Mouse (Mus musculus) lung, postnatal 0 days (tissue): ENCODE measurements at regions not wholly inside any gene's neighbourhood (a gene's known extent, or its start where the extent isn't known, plus 50 kb on each side); places are given as distances from the start of the nearest gene placed in this dataset.
"Not testable (repeated sequence)": the region's sequence is repeated elsewhere in the genome, so short reads cannot be mapped to it uniquely, and the experiment has no call there.

Experiments used
- ATAC-seq: fragments of 200-750 bp; cut with Nextera tagmentation; 2 replicates; pipeline ENCODE4 v1.8.0; 2017; ENCODE audit warnings: moderate library complexity
- DNase-seq: peaks from one replicate; pipeline ENCODE4 v3.0.0-alpha.2; 2016; ENCODE audit warnings: low spot score
- H3K27ac ChIP-seq: fragments of 300-500 bp; sonication (generic); 2 replicates; pipeline ENCODE4 v1.5.1; 2014; ENCODE audit warnings: antibody characterized with exemption, mild to moderate bottlenecking, low read length, mixed read lengths
- H3K27me3 ChIP-seq: fragments of 300-500 bp; sonication (generic); replicated peaks from 2 replicates; pipeline ENCODE4 v1.6.1; 2014; ENCODE audit warnings: low read length, mixed read lengths; ENCODE audit not compliant: insufficient read depth
- H3K36me3 ChIP-seq: fragments of 300-500 bp; sonication (generic); 2 replicates; pipeline ENCODE4 v1.6.1; 2014; ENCODE audit warnings: low read length, mixed read lengths; ENCODE audit not compliant: insufficient read depth
- H3K4me1 ChIP-seq: fragments of 300-500 bp; sonication (generic); 2 replicates; pipeline ENCODE4 v1.6.1; 2014; ENCODE audit warnings: antibody characterized with exemption, low read depth, low read length, mixed read lengths; ENCODE audit not compliant: insufficient read depth
- H3K4me2 ChIP-seq: fragments of 300-500 bp; sonication (generic); replicated peaks from 2 replicates; pipeline ENCODE4 v1.6.1; 2014; ENCODE audit warnings: low read depth, mild to moderate bottlenecking, low read length, moderate library complexity, mixed read lengths
- H3K4me3 ChIP-seq: fragments of 300-500 bp; sonication (generic); 2 replicates; pipeline ENCODE4 v1.5.1; 2014; ENCODE audit warnings: low read depth, low read length
- H3K9ac ChIP-seq: fragments of 300-500 bp; sonication (generic); replicated peaks from 2 replicates; pipeline ENCODE4 v1.6.1; 2014; ENCODE audit warnings: low read depth, mild to moderate bottlenecking
- H3K9me3 ChIP-seq: fragments of 300-500 bp; sonication (generic); 2 replicates; pipeline ENCODE4 v1.6.1; 2016; ENCODE audit warnings: low read length, mixed read lengths
- CTCF ChIP-seq: IDR thresholded peaks from 2 replicates; pipeline ENCODE4 v1.5.1; 2016; ENCODE audit warnings: antibody characterized with exemption, mild to moderate bottlenecking
- EP300 ChIP-seq: IDR thresholded peaks from 2 replicates; pipeline ENCODE4 v1.6.1; 2016; ENCODE audit warnings: antibody characterized with exemption, mild to moderate bottlenecking, control low read depth
- WGBS: fragments of 180-500 bp; shearing (Covaris S2); extraction: QIAGEN DNeasy Blood & Tissue Kit; methylation state at CpG from one replicate; pipeline ENCODE4 v1.1.7; 2014; 5-methylcytosine and 5-hydroxymethylcytosine counted together

DNA sequence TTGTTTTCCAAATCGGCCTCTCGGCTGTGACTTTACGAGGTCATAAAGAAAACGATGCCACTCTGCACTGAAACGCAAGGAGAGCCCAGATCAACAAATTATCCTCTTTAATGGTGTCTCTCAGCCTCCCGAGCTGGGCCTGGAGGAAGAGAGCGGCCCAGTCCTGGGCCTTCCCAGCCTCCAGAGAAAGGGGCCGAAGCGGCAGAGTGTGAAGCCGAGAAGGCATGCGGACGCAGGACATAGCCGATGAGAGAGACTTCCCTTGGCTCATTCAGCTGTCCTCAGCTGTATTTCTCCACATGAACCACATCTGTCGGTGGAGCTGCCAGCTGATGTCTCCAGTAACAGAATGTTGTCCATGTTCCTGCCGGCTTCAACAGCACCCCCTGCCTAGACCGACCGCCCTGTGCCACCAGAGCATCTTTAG is 350.5 kb upstream of the Zfp703 start:
- TF ChIP-seq CTCF = peak; percentile 21
- TF ChIP-seq EP300 = no peak
- peaks cover 6% of the 10 kb centered on the region; the same call in 1 of the 2 replicates for H3K27me3 ChIP-seq
- 46% methylated on average over 17 of the region's 17 CpGs for WGBS
- H3K4me3 ChIP-seq = no peak overlapping the region
- no peaks in the 10 kb centered on the region for H3K9me3 ChIP-seq
- no peak overlapping the region for H3K27ac ChIP-seq
- ATAC-seq (peak; percentile 14; the same call in 1 of the 2 replicates), DNase-seq (peak; percentile 23)
- no peaks in the 10 kb centered on the region for H3K36me3 ChIP-seq
- no peak overlapping the region for H3K4me2 ChIP-seq
- H3K4me1 ChIP-seq = no peaks in the 10 kb centered on the region
- H3K9ac ChIP-seq = no peak overlapping the region

DNA sequence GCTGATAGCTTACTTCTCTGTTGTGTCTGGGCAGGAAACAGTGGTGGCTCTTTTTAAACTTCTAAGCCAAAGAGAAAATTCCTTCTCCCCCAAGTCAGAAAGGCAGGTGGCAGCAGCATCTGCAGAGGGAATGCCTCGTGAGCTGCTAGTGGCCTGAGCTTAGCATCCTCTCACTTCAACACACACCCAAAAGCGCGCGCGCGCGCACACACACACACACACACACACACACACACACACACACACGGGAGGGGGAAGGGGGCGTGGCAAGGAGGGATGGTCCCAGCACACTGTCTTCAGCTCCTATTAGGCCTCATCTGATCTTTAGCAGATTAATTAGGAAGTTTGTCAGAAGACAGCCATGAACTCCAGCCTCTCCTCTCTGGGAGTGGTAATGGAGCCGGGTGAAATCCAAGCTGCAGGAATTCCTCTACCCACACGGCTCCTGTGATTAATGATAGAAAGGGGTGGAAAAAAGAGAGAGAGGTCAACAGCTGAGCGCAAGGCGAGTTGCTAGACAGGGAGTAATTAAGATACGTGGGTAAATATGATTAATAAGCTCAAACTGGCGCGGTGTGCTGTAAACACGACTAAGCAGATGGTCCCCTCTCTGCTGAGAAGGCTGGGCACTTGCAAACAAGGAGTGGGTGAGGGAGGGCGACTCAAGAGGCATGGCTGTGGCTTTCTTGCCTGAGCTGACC is 349.8 kb upstream of the Zfp703 start:
- ATAC-seq (no peak), DNase-seq (no peak)

DNA sequence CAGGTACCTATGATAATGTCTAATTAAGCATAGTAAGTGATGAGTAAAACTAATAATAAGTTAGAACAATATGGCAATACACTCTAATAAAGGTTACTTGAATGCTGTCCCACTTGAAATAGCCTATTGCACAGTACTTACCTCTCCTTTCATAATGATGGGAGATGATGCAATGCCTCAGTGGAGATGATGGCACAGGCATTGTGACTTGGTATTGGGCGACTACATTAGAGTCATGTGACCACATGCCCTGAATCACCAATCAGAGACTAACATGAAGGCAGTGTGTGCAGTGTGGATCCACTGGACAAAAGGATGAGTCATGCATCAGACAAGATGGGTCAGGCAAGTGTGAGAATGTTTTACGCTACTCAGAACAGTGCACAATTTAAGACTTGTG is 346.6 kb upstream of the Zfp703 start:
- peaks cover 6% of the 10 kb centered on the region; the same call in 1 of the 2 replicates for H3K27me3 ChIP-seq
- no peak overlapping the region for H3K9ac ChIP-seq
- ATAC-seq (no peak), DNase-seq (no peak)
- no peak overlapping the region for H3K4me3 ChIP-seq
- H3K9me3 ChIP-seq = no peaks in the 10 kb centered on the region
- H3K4me2 ChIP-seq = no peak overlapping the region
- no peak overlapping the region for H3K27ac ChIP-seq
- no peaks in the 10 kb centered on the region for H3K36me3 ChIP-seq
- no peak for TF ChIP-seq EP300
- no peak for TF ChIP-seq CTCF
- WGBS = 79% methylated on average over 2 of the region's 2 CpGs
- no peaks in the 10 kb centered on the region for H3K4me1 ChIP-seq

More for the DNA sequence above, 349.8 kb upstream of the Zfp703 start:
- Histone ChIP-seq H3K9ac (no peak overlapping the region), H3K4me2 (no peak overlapping the region), H3K36me3 (no peaks in the 10 kb centered on the region), H3K4me1 (no peaks in the 10 kb centered on the region), H3K9me3 (no peaks in the 10 kb centered on the region), H3K27ac (no peak overlapping the region), H3K27me3 (peaks cover 6% of the 10 kb centered on the region; the same call in 1 of the 2 replicates), H3K4me3 (no peak overlapping the region)
- WGBS = 26% methylated on average over 18 of the region's 18 CpGs
- TF ChIP-seq CTCF = no peak
- TF ChIP-seq EP300 = no peak

DNA sequence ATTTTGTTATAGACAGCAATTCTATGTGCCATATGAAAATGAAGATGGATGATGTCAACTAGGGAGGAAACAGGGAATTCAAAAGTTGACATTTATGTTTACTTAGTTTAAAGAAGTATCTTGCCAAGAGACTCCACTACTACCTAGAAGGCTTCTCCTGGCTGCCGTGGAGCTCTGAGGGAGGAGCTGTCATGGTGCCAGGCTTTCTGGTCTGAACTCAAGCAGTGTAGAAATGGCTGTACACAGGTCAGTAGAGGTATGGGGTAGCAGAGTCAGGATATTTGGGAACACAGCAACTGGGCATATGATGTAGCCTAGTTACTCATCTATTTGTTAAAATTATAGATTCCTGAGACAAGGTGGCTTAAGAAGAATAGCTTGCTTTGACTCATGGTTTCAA is 341.4 kb upstream of the Zfp703 start:
- Histone ChIP-seq H3K9ac (no peak overlapping the region), H3K4me3 (no peak overlapping the region), H3K27ac (no peak overlapping the region), H3K4me1 (no peaks in the 10 kb centered on the region), H3K9me3 (no peaks in the 10 kb centered on the region), H3K27me3 (no peaks in the 10 kb centered on the region), H3K36me3 (no peaks in the 10 kb centered on the region), H3K4me2 (no peak overlapping the region)
- DNase-seq (no peak), ATAC-seq (no peak)
- TF ChIP-seq CTCF (no peak), EP300 (no peak)
- 29% methylated on average over 1 of the region's 1 CpGs for WGBS

DNA sequence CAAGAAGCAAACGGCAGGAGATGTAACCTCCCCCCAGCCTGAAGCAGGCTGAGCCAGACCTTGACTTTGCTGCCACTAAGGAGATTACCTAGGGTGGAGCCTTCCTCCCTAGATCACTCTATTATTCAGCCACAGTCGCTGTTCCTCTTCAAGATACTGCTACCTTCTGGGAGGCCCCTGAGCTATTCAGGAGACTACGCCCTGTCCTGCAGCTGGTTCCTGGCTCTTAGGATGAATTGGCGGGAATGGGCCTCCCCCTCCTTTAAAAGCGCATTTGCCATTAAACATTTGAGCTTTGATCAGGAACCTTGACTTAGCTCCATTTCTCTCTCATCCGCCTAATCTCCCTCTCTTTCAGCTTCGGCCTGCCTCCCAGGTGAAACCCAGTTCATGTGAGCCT is 331.8 kb upstream of the Zfp703 start:
- not testable (repeated sequence) for H3K4me3 ChIP-seq, H3K4me2 ChIP-seq, ATAC-seq, H3K36me3 ChIP-seq, H3K9me3 ChIP-seq, DNase-seq, H3K27me3 ChIP-seq, H3K9ac ChIP-seq, H3K27ac ChIP-seq, H3K4me1 ChIP-seq
- WGBS = 77% methylated on average over 7 of the region's 7 CpGs

DNA sequence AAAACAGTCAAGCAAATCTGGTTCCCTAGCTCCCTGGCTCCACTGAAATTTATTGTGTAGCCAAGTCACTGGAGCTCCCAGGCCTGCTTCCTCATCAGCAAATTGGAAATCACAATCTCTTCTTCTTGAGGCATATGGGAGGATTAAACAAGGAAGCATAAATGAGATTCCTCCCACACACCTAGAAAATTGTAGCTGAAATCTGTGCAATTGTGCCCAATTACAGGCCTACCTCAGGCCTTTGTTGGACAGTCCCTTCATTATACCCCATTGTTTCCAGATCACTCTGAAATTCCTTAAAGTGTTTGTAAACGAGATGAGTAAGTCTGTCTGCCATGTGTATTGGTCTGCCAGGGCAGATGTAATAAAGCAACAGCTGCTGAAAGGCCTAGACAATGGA is 326.8 kb upstream of the Zfp703 start:
- Histone ChIP-seq H3K9me3 (no peaks in the 10 kb centered on the region), H3K36me3 (no peaks in the 10 kb centered on the region), H3K9ac (no peak overlapping the region), H3K27ac (no peak overlapping the region), H3K27me3 (no peaks in the 10 kb centered on the region), H3K4me2 (no peak overlapping the region), H3K4me3 (no peak overlapping the region), H3K4me1 (no peaks in the 10 kb centered on the region)
- ATAC-seq (no peak), DNase-seq (no peak)
- TF ChIP-seq CTCF = no peak
- TF ChIP-seq EP300 = no peak
- WGBS = 41% methylated on average over 1 of the region's 1 CpGs
